Mouse (Mus musculus): ENCODE data around the gene Efcab7. TPM values are rescaled to one million over a fixed set of nuclear protein-coding genes. Genes with fewer than 3 reads are reported as not detected.

Gene Efcab7
- polyA plus RNA-seq (2015; fragmentation: Nextera tagmentation; extraction: Ambion mirVana) = 5.6 and 7.0 TPM in 2 replicates

GRCm38 (mm10) chr4:99829094-99830073 is at the start of gene Efcab7:
Efcab7 (plus strand) TSS chr4:99829198.

GRCm38 (mm10) chr4:99929149-99929612 is 100.2 kb downstream of the Efcab7 start, which contains the start of gene Pgm1:
Pgm1 (plus strand) TSS chr4:99929414.

DNA sequence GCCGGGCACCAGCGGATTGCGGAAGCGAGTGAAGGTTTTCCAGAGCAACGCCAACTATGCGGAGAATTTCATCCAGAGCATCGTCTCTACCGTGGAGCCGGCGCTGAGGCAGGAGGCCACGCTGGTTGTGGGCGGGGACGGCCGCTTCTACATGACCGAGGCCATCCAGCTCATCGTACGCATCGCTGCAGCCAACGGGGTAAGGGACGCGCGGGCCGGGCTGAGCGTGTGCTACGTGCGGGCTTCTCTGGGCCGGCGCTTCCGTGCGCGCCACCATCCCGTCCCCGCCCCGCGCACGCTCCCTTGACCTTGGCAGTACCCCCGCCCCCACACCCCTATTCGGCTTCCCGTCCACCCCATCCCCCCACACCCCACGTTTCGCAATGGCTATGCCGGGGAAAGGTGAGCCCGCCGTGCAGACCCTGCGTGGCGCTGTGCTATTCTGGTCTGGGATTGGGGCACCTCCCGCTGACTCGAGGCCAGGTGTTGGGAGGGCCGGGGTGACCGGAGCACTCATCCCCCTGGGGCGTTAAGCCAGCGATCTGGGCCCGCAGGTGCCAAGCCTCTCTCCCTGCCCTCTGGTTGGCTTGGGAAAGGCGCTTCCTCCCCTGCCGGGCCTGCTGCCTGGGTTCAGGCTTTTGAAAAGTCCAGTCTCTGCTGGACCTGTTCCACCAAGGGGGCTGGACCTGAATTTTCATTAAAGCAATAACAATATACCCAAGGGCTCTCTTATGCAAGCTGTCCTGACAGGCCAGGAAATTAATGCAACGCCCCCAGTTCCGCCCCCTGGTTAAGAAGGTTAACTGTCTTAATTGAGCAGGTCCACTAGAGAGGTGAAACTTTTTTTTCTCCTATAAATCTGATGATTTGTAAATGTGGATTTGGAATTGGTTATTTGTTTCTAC is 100.9 kb downstream of the Efcab7 start, which contains the start of gene Itgb3bp:
Gene Itgb3bp, minus strand, starts transcription at position 201 of the 905 bp plus-strand sequence.

Other genes with a start within 250 kb of the Efcab7 start
- gene Foxd3, start 172.9 kb upstream of the Efcab7 start, polyA plus RNA-seq (2015; fragmentation: Nextera tagmentation; extraction: Ambion mirVana) = 1.9 and 2.5 TPM in 2 replicates
- 15.2 and 16.1 TPM in 2 replicates for gene Alg6, start 113.5 kb upstream of the Efcab7 start, polyA plus RNA-seq (2015; fragmentation: Nextera tagmentation; extraction: Ambion mirVana)
- gene Pgm1, start 100.2 kb downstream of the Efcab7 start, polyA plus RNA-seq (2015; fragmentation: Nextera tagmentation; extraction: Ambion mirVana) = 108 and 111 TPM in 2 replicates
- gene Itgb3bp, start 100.6 kb downstream of the Efcab7 start, polyA plus RNA-seq (2015; fragmentation: Nextera tagmentation; extraction: Ambion mirVana) = 10.0 and 10.6 TPM in 2 replicates